Mouse (Mus musculus) lung, embryonic 14.5 days (tissue): Measurements from ENCODE around the gene Asb4. TPM values are rescaled to one million over a fixed set of nuclear protein-coding genes. Genes with fewer than 3 reads are reported as not detected.

Source experiments
- ATAC-seq: fragments of 200-750 bp; cut with Nextera tagmentation; 2 replicates; pipeline ENCODE4 v1.8.0; 2017; ENCODE audit warnings: mild to moderate bottlenecking, moderate TSS enrichment, moderate library complexity; ENCODE audit not compliant: insufficient read depth
- DNase-seq: peaks from one replicate; pipeline ENCODE4 v3.0.0-alpha.2; 2015
- H3K27ac ChIP-seq: fragments of 300-500 bp; sonication (generic); 2 replicates; pipeline ENCODE4 v1.5.1; 2014; ENCODE audit warnings: low read depth, mild to moderate bottlenecking, moderate library complexity
- H3K27me3 ChIP-seq: fragments of 300-500 bp; sonication (generic); 2 replicates; pipeline ENCODE4 v1.6.1; 2014; ENCODE audit warnings: low read length, control low read depth; ENCODE audit not compliant: insufficient read depth
- H3K36me3 ChIP-seq: fragments of 300-500 bp; sonication (generic); 2 replicates; pipeline ENCODE4 v1.6.1; 2014; ENCODE audit warnings: control low read depth; ENCODE audit not compliant: insufficient read depth
- H3K4me1 ChIP-seq: fragments of 300-500 bp; sonication (generic); 2 replicates; pipeline ENCODE4 v1.6.1; 2014; ENCODE audit warnings: antibody characterized with exemption, control low read depth; ENCODE audit not compliant: insufficient read depth
- H3K4me2 ChIP-seq: fragments of 300-500 bp; sonication (generic); 2 replicates; pipeline ENCODE4 v1.6.1; 2014; ENCODE audit warnings: mild to moderate bottlenecking
- H3K4me3 ChIP-seq: fragments of 300-500 bp; sonication (generic); 2 replicates; pipeline ENCODE4 v1.5.1; 2014; ENCODE audit warnings: low read depth, low read length
- H3K9ac ChIP-seq: fragments of 300-500 bp; sonication (generic); 2 replicates; pipeline ENCODE4 v1.6.1; 2014
- H3K9me3 ChIP-seq: fragments of 300-500 bp; sonication (generic); 2 replicates; pipeline ENCODE4 v1.6.1; 2016; ENCODE audit warnings: low read depth, low read length, control low read depth
- CTCF ChIP-seq: IDR thresholded peaks from 2 replicates; pipeline ENCODE4 v1.5.1; 2016; ENCODE audit warnings: antibody characterized with exemption, low read depth
- WGBS: fragments of 180-500 bp; shearing (Covaris S2); extraction: QIAGEN DNeasy Blood & Tissue Kit; methylation state at CpG from one replicate; pipeline ENCODE4 v1.1.7; 2014; 5-methylcytosine and 5-hydroxymethylcytosine counted together
- polyA plus RNA-seq: library from polyadenylated mRNA; unstranded; fragments of >200 nt; fragmentation: Nextera tagmentation; extraction: Ambion mirVana; gene quantifications from 2 replicates; pipeline ENCODE4 v1.2.1, GENCODE M21; 2014

Asb4 gene
- polyA plus RNA-seq, 1 experiment from 2014 or later: 10.8 TPM

DNA sequence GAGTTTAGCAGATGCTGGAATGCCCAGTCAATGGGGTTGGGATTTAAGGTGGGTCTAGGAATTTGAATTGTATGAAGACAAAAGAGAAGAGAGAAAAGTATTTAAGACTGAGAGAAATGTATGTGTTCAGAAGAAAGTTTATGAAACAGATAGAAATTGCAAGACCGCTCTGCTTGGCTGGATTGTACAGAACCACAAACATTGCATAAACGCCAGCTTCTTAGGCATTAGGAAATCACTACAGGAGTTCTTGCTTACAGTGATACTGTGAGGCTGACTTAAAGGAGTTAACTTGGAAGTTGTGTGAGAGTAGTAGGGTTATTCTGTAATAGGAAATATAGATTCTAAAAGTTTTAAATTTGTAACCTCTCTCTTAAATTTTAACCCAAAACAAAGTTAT is 89.5 kb downstream of the Asb4 start:
- no peaks in the 10 kb centered on the region for H3K4me1 ChIP-seq
- no peaks in the 10 kb centered on the region for H3K9me3 ChIP-seq
- no peaks in the 10 kb centered on the region for H3K27me3 ChIP-seq
- DNase-seq (no peak), ATAC-seq (no peak)
- no peak overlapping the region for H3K4me2 ChIP-seq
- no peak for TF ChIP-seq CTCF
- H3K9ac ChIP-seq: no peak overlapping the region
- H3K27ac ChIP-seq: no peak overlapping the region
- H3K4me3 ChIP-seq: no peak overlapping the region
- no peaks in the 10 kb centered on the region for H3K36me3 ChIP-seq
- 89% methylated on average over 2 of the region's 2 CpGs for WGBS

DNA sequence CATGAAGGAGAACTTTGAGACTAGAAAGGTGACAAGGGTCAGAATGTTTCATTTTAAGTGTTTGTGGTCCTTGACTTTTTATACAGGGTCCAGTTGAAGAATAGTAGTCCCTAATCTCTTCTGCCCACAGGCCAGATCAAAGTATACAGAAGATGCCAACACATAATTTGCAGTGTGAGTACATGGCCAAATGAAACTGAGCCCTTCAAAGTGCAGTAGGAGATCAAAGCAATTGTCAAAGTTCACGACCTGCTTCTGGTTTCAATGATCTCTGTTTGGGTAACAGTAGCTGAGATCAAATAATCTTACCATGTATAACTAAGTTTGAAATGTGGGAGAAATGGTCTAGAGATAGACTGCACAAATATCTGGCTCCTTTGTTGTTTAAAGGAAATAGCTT is 90.8 kb downstream of the Asb4 start:
- Histone ChIP-seq H3K27me3 (no peaks in the 10 kb centered on the region), H3K4me1 (no peaks in the 10 kb centered on the region), H3K27ac (no peak overlapping the region), H3K9me3 (no peaks in the 10 kb centered on the region), H3K36me3 (no peaks in the 10 kb centered on the region), H3K9ac (no peak overlapping the region), H3K4me2 (no peak overlapping the region), H3K4me3 (no peak overlapping the region)
- 32% methylated on average over 1 of the region's 1 CpGs for WGBS
- DNase-seq (no peak), ATAC-seq (no peak)
- TF ChIP-seq CTCF: no peak

DNA sequence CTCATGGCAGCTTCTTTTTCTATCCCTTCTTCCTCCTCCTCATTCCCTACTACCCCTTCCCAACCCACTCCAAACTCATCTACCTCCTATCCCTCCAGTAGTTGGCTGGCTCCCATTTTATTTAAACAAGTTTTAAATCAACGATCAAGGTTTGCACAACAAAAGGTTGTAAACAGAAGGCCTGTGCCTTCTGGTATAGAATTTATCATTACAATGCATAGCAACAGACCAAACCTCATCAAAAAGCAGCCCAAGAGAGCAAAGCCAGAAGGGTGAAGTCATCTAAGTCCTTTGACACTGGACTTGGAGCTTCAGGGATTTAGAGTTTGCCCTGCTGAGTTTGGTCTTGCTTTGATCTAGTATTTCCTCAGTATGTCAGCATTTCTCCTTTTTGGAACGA is 97.9 kb downstream of the Asb4 start:
- Histone ChIP-seq H3K4me1 (no peaks in the 10 kb centered on the region), H3K9me3 (no peaks in the 10 kb centered on the region), H3K9ac (no peak overlapping the region), H3K36me3 (no peaks in the 10 kb centered on the region), H3K27me3 (no peaks in the 10 kb centered on the region), H3K4me3 (no peak overlapping the region), H3K4me2 (no peak overlapping the region), H3K27ac (no peak overlapping the region)
- TF ChIP-seq CTCF: no peak
- no peak for ATAC-seq
- DNase-seq: no peak
- 77% methylated on average over 2 of the region's 2 CpGs for WGBS

DNA sequence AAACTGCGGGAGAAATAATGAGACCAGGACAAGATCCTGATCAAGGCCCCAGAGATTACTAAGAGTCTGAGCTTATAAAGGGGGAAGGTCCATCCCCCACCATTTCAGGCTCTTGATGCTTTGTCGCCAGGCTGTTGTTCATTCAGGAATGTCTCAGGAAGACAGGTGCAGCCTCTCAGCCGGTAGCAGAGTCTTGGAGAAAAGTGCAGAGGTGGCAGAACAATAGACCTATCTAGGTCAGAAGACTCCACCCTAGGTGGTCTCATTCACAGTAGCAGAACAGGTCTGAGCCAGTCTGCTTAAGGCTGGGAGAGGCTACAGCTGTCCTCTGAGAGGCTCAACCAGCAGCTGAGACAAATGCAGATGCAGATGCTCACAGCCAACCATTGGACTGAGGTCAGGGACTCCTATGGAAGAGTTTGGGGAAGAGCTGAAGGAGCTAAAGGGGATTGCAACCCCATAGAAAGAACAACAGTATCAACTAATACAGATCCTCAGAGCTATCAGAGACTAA is 99.1 kb downstream of the Asb4 start:
- no peaks in the 10 kb centered on the region for H3K36me3 ChIP-seq
- 67% methylated on average over 3 of the region's 3 CpGs for WGBS
- ATAC-seq (no peak), DNase-seq (no peak)
- no peak overlapping the region for H3K4me2 ChIP-seq
- H3K27ac ChIP-seq: no peak overlapping the region
- no peak overlapping the region for H3K9ac ChIP-seq
- H3K9me3 ChIP-seq: no peaks in the 10 kb centered on the region
- no peaks in the 10 kb centered on the region for H3K27me3 ChIP-seq
- H3K4me1 ChIP-seq: no peaks in the 10 kb centered on the region
- TF ChIP-seq CTCF: no peak
- H3K4me3 ChIP-seq: no peak overlapping the region

Other genes starting within 250 kb of the Asb4 start
- 0.15 TPM in 1 of 2 replicates, not detected in the other for gene Pon1, start 189.4 kb upstream of the Asb4 start, polyA plus RNA-seq
- 14.2 and 15.2 TPM in 2 replicates for gene Pon3, start 127.1 kb upstream of the Asb4 start, polyA plus RNA-seq
- 39.2 and 42.8 TPM in 2 replicates for gene Pon2, start 84.9 kb upstream of the Asb4 start, polyA plus RNA-seq
- gene Pdk4, start 112.9 kb downstream of the Asb4 start, polyA plus RNA-seq: 1.1 and 2.0 TPM in 2 replicates